Mouse (Mus musculus) ovary, postnatal 10 days (tissue): Measurements from ENCODE around the gene Nid1.
A peak's percentile ranks its signal among the peaks of the same experiment; 100 is the strongest.
"Not testable (repeated sequence)": the region's sequence is repeated elsewhere in the genome, so short reads cannot be mapped to it uniquely, and the experiment has no call there.

Source experiments
- DNase-seq: peaks from one replicate; pipeline ENCODE4 v3.0.0; 2022; ENCODE audit warnings: low spot score

The Nid1 gene

GRCm38 (mm10) chr13:13437460-13438015 lies at the start of gene Nid1:
Gene Nid1 (plus strand): TSS chr13:13437551.
- not testable (repeated sequence) for DNase-seq

- DNase-seq: peak; percentile 19
These were observed 43.9 kb upstream of the Nid1 start, which contains the start of gene Gpr137b for GRCm38 (mm10) chr13:13393228-13394095. Gene Gpr137b (minus strand): TSS chr13:13394014.

DNA sequence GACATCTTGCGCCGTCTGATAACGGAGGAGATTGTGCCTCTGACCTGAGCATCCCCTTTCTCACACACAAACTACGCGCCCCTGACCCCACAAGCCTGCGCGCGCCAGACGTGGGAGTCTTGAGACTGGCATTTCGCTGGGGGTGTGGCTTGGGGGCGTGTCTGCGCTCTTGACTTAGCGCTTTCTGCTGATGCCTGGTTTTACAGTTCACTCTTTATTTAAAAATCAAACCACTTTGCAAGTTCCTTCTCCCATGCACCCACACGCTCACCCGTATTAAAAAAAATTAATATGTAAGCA lies 43.3 kb upstream of the Nid1 start:
- not testable (repeated sequence) for DNase-seq

DNA sequence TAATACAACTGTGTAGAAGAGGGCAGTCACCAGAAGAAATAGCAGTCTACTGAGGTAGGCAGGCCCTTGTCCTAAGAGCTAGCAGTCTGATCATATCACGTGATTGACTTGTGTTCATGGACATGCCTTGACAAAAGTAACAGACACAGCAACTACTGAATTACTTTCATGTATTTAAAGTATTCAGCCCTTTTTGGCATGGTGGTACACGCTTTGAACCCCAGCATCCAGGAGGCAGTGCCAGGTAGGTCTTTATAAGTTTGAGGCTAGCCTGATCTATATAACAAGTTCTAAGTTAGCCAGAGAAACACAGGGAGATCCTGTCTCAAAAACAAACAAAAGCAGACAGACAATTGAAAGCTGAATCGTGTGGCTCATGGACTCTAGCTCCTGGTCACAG lies 36.5 kb upstream of the Nid1 start:
- not testable (repeated sequence) for DNase-seq

DNA sequence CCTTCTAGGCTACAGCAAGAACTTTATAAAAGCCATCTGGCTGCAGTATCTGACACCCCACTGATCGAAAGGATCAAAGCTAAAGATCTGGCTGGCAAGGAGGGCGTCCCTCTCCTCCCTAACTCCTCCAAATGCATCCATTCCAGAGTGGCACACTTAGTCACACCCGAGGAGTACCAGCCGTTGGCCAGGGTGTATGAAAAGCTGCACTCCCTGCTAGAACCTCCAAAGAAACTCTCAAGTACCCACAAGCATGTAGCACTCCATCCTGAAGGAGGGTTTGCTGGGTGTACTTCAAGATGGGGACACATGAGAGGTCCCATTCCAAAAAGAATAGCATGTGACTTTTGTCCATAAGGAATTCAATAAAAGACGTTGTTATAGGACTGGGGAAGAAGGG lies 34.5 kb upstream of the Nid1 start:
- not testable (repeated sequence) for DNase-seq

GRCm38 (mm10) chr13:13403366-13403765 lies 34.0 kb upstream of the Nid1 start:
- DNase-seq: not testable (repeated sequence)

- DNase-seq: not testable (repeated sequence)
These were observed 33.5 kb upstream of the Nid1 start for GRCm38 (mm10) chr13:13403839-13404238.

DNA sequence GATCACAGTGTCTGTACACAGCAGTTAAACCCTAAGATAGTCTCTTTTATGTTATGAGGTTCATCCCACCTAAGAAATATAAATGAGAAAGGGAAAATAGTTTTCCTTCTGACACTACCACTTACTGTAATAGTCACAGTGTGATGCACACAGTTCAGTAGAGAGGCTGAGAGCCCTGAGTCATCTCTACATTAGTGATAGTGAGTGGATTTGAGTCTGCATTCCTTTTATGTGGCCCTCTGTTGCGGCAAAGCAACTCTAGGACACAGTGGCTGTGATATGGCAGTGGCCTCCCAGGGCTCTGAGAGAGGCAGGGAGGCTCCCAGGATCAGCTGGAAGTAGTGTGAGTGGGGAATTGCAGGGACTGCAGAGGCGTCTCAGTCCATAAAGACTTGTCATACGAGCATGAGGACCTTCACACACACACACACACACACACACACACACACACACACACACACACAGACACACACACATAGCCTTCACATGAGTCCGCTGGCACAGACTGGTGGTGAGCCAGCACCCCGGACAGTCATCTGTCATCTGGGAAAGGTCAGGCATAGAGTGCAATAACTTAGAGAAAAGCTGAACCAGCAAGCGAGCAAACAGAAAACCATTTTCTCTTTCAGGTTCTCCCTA lies 32.7 kb upstream of the Nid1 start:
- not testable (repeated sequence) for DNase-seq

- DNase-seq: not testable (repeated sequence)
These were observed 31.8 kb upstream of the Nid1 start for GRCm38 (mm10) chr13:13405511-13405910.

DNA sequence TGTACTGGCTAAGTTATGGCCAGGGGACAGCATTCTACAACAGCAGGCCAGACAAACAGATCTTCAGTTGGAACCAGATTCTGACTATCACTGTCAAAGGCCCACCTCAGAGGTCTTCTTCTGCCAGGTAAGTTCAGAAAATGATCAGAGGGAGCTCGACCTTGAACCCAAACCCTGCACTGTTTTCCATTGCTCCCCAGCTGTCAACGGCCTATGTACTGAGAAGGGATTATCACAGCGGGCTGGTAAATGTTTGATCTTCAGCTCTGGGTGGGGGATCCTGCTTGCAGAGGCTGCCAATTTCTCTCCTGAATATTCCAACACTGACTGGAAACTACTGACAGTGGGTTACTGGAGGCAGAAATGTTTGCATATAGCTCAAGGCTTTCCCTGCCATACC lies 23.1 kb upstream of the Nid1 start:
- DNase-seq: no peak

DNA sequence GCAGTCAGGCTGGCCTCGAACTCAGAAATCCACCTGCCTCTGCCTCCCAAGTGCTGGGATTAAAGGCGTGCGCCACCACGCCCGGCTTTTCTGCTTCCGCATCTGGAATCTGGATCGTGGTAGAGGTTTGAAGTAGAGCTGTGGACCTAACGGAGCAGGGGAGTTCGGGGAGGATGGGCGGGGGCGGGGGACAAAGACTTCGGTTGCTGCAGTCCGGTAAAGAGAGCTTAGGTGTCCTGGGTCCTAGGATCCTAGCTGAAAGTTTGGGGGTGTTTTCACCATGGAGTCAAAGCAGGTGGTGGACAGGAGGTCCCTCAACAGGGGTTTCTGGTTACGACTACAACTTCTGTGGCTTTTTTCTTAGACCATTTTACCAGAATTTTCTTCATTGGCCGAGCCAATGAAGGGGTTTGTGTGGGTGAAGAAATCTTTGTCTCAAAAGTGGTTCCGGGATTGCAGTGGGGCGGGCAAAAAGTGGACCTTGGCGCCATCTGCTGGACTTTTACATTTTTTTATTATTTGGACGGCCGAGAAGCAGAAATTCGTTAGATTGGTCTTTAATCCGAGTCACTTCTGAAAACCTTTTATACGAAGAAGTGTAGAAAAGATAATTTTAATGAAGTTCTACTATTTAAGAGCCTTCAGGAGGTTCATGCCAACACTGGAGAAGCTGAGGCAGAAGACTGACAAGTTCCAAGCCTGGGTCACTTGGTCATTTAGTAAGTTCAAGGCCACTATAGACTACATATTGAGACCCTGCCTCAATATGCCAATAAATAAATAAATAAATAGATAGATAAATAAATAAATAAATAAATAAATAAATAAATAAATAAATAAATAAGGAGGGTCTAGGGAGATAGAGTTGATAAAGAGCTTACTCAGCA lies 22.0 kb upstream of the Nid1 start:
- not testable (repeated sequence) for DNase-seq

GRCm38 (mm10) chr13:13416007-13416337 lies 21.4 kb upstream of the Nid1 start:
- DNase-seq: not testable (repeated sequence)

DNA sequence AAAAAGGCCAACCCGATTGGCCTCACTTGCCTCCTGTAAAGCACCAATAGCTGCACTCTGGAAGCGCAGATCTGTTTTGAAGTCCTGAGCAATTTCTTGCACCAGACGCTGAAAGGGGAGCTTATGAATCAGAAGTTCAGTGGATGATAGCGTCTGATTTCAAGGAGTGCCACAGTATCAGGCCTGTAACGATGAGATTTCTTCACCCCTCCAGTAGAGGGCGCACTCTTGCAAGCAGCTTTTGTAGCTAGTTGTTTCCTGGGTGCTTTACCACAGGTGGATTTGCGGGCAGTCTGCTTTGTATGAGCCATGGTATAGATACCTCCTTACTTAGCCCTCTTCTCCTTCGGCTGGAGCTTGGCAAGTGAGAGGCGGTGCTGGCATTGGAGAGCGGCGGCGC lies 18.5 kb upstream of the Nid1 start:
- not testable (repeated sequence) for DNase-seq

GRCm38 (mm10) chr13:13423301-13423700 lies 14.1 kb upstream of the Nid1 start:
- not testable (repeated sequence) for DNase-seq

GRCm38 (mm10) chr13:13436161-13436560 lies 1.2 kb upstream of the Nid1 start:
- DNase-seq: not testable (repeated sequence)

GRCm38 (mm10) chr13:13438112-13438953 lies 982 bp downstream of the Nid1 start:
- not testable (repeated sequence) for DNase-seq

DNA sequence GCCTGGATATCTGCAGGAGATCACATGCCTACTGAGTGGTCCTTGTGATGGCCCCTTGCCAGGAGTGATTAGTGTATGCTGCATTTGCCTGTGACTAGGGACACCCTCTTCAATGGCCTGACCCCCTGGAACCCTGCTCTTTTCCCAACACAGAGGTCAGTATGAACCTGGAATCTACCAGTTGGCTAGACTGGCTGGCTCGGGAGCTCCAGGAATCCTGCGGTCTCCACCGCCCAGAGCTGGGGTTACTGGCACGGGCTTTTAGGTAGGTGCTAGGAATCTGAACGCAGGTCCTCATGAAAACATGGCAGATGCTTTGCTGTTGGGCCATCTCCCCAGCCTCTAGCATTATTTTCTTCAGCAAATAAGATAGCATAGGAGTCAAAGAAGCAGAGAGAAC lies 8.2 kb downstream of the Nid1 start:
- DNase-seq: not testable (repeated sequence)

GRCm38 (mm10) chr13:13446711-13447443 lies 9.5 kb downstream of the Nid1 start:
- DNase-seq: not testable (repeated sequence)

GRCm38 (mm10) chr13:13449981-13450380 lies 12.6 kb downstream of the Nid1 start:
- DNase-seq: not testable (repeated sequence)

GRCm38 (mm10) chr13:13450931-13451330 lies 13.6 kb downstream of the Nid1 start:
- not testable (repeated sequence) for DNase-seq
